Mouse (Mus musculus) neural tube, embryonic 14.5 days (tissue): Measurements from ENCODE around the gene Lrrc49. TPM values are rescaled to one million over a fixed set of nuclear protein-coding genes. Genes with fewer than 3 reads are reported as not detected.

Experiments used
- ATAC-seq: fragments of 200-750 bp; cut with Nextera tagmentation; 2 replicates; pipeline ENCODE4 v1.8.0; 2017; ENCODE audit warnings: low read depth, mild to moderate bottlenecking, moderate TSS enrichment, moderate library complexity
- H3K27ac ChIP-seq: fragments of 300-500 bp; sonication (generic); 2 replicates; pipeline ENCODE4 v1.5.1; 2014; ENCODE audit warnings: low read depth, mild to moderate bottlenecking, control low read depth, low read length, moderate library complexity, mixed read lengths
- H3K27me3 ChIP-seq: fragments of 300-500 bp; sonication (generic); 2 replicates; pipeline ENCODE4 v1.6.1; 2014; ENCODE audit warnings: low read length; ENCODE audit not compliant: control insufficient read depth, insufficient read depth
- H3K36me3 ChIP-seq: fragments of 300-500 bp; sonication (generic); 2 replicates; pipeline ENCODE4 v1.6.1; 2014; ENCODE audit warnings: low read length, mixed read lengths; ENCODE audit not compliant: control insufficient read depth, insufficient read depth
- H3K4me1 ChIP-seq: fragments of 300-500 bp; sonication (generic); 2 replicates; pipeline ENCODE4 v1.6.1; 2014; ENCODE audit warnings: low read length; ENCODE audit not compliant: control insufficient read depth, insufficient read depth
- H3K4me2 ChIP-seq: fragments of 300-500 bp; sonication (generic); 2 replicates; pipeline ENCODE4 v1.6.1; 2014; ENCODE audit warnings: mild to moderate bottlenecking, low read depth, low read length, control low read depth
- H3K4me3 ChIP-seq: fragments of 300-500 bp; sonication (generic); 2 replicates; pipeline ENCODE4 v1.5.1; 2014; ENCODE audit warnings: low read depth, low read length, control low read depth, mixed read lengths
- H3K9ac ChIP-seq: fragments of 300-500 bp; sonication (generic); replicated peaks from 2 replicates; pipeline ENCODE4 v1.6.1; 2014; ENCODE audit warnings: low read depth, mild to moderate bottlenecking, control low read depth, low read length, mixed read lengths
- H3K9me3 ChIP-seq: fragments of 300-500 bp; sonication (generic); 2 replicates; pipeline ENCODE4 v1.6.1; 2016; ENCODE audit warnings: low read length; ENCODE audit not compliant: control insufficient read depth
- WGBS: fragments of 180-500 bp; shearing (Covaris S2); extraction: QIAGEN DNeasy Blood & Tissue Kit; methylation state at CpG from one replicate; pipeline ENCODE4 v1.1.7; 2014; 5-methylcytosine and 5-hydroxymethylcytosine counted together
- polyA plus RNA-seq: library from polyadenylated mRNA; unstranded; fragments of >200 nt; fragmentation: Nextera tagmentation; extraction: Ambion mirVana; gene quantifications from 2 replicates; pipeline ENCODE4 v1.2.1, GENCODE M21; 2014

Lrrc49 gene
- polyA plus RNA-seq, 1 experiment from 2014 or later, result 91.0 TPM

GRCm38 (mm10) chr9:60625895-60626294 lies 62.1 kb downstream of the Lrrc49 start:
- peaks cover 4% of the 10 kb centered on the region; the same call in 1 of the 2 replicates for H3K4me1 ChIP-seq
- no peak for ATAC-seq
- 0 out of 2 replicates have a peak overlapping the region, but pooled peaks have one; percentile 39 for H3K27ac ChIP-seq
- no peak overlapping the region for H3K4me2 ChIP-seq
- H3K9me3 ChIP-seq, result no peaks in the 10 kb centered on the region
- WGBS, result 20% methylated on average over 2 of the region's 2 CpGs
- H3K4me3 ChIP-seq, result no peak overlapping the region
- H3K27me3 ChIP-seq, result no peaks in the 10 kb centered on the region
- H3K36me3 ChIP-seq, result no peaks in the 10 kb centered on the region
- H3K9ac ChIP-seq, result no peak overlapping the region

DNA sequence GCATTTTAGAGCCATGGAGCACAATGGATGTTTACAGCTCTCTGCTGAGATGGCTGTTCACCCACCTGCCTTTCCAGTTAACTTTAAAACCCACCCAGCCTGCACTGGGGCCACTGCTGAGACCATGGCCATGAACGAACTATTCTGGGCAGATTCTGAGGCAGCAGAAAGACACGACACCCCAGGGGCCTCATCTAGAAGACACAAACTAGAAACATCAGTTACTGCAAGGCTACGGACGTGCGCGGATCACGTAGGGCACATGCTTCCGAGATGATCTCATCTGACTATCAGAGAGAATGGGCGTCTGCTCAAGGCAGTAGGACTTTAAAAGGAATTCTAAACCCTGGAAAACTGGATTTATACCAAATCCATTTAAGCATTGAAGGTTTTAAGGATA lies 71.0 kb downstream of the Lrrc49 start:
- no peak overlapping the region for H3K9ac ChIP-seq
- 49% methylated on average over 9 of the region's 9 CpGs for WGBS
- no peaks in the 10 kb centered on the region for H3K9me3 ChIP-seq
- no peak for ATAC-seq
- 0 out of 2 replicates have a peak, but pooled peaks cover 3% of the 10 kb centered on the region for H3K36me3 ChIP-seq
- H3K27ac ChIP-seq, result peak overlapping the region; percentile 48; the same call in 1 of the 2 replicates
- H3K4me3 ChIP-seq, result no peak overlapping the region
- no peaks in the 10 kb centered on the region for H3K4me1 ChIP-seq
- H3K27me3 ChIP-seq, result no peaks in the 10 kb centered on the region
- H3K4me2 ChIP-seq, result no peak overlapping the region

DNA sequence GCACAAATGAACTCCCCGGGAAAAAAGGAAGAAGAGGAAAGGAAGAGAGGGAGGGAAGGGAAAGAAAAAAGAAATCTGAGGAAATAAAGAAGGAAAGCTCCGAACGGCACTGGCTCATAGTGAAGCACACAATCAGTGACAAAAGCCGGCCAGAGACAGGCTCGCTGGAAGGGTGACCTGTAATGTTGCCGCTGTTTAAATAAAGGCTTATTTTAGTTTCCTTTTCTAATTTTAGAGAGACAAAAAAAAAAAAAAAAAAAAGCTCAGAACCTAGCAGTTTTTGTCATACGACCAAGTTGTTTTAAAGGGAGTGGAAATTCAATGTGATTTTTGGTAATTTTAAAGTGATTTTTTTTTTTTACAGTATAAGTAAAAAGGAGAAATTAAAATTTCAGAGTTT lies 71.6 kb downstream of the Lrrc49 start:
- Histone ChIP-seq H3K9ac (no peak overlapping the region), H3K4me1 (no peaks in the 10 kb centered on the region), H3K9me3 (no peaks in the 10 kb centered on the region), H3K27ac (no peak overlapping the region), H3K27me3 (no peaks in the 10 kb centered on the region), H3K4me3 (no peak overlapping the region), H3K4me2 (no peak overlapping the region), H3K36me3 (0 out of 2 replicates have a peak, but pooled peaks cover 3% of the 10 kb centered on the region)
- 81% methylated on average over 7 of the region's 7 CpGs for WGBS
- no peak for ATAC-seq

- H3K36me3 ChIP-seq, result peaks cover 17% of the 10 kb centered on the region
- H3K27ac ChIP-seq, result no peak overlapping the region
- H3K9me3 ChIP-seq, result no peaks in the 10 kb centered on the region
- no peak overlapping the region for H3K4me3 ChIP-seq
- ATAC-seq, result no peak
- WGBS, result 89% methylated on average over 2 of the region's 2 CpGs
- H3K4me2 ChIP-seq, result no peak overlapping the region
- no peaks in the 10 kb centered on the region for H3K27me3 ChIP-seq
- H3K9ac ChIP-seq, result no peak overlapping the region
- no peaks in the 10 kb centered on the region for H3K4me1 ChIP-seq
Measured at GRCm38 (mm10) chr9:60612260-60612659, 75.7 kb downstream of the Lrrc49 start.

DNA sequence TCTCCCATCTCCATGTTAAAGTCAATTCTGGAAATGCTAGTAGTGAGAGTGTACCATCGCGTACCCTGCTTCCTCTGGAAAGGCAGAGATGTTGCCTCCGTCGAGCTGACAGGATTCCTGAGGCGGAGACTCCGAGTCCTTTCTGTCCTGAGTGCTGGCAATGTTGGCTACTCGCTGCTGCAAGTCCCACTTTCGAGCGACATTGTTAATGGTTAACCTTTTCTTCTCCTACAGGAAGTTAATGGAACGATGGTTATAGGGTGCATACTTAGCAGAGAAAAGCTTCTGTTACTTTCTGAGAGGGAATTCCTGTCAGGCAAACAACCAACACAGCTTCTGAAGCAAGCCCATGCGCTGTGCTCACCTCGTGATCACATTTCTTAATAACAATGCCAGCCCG lies 77.8 kb downstream of the Lrrc49 start:
- Histone ChIP-seq H3K4me1 (no peaks in the 10 kb centered on the region), H3K4me3 (no peak overlapping the region), H3K27ac (no peak overlapping the region), H3K27me3 (no peaks in the 10 kb centered on the region), H3K9ac (no peak overlapping the region), H3K36me3 (peaks cover 17% of the 10 kb centered on the region), H3K4me2 (no peak overlapping the region), H3K9me3 (no peaks in the 10 kb centered on the region)
- no peak for ATAC-seq
- 62% methylated on average over 13 of the region's 13 CpGs for WGBS

- ATAC-seq, result no peak
- Histone ChIP-seq H3K4me2 (no peak overlapping the region), H3K9ac (no peak overlapping the region), H3K27ac (no peak overlapping the region), H3K27me3 (no peaks in the 10 kb centered on the region), H3K4me1 (no peaks in the 10 kb centered on the region), H3K36me3 (peaks cover 17% of the 10 kb centered on the region), H3K4me3 (no peak overlapping the region), H3K9me3 (no peaks in the 10 kb centered on the region)
- 94% methylated on average over 9 of the region's 9 CpGs for WGBS
Measured at GRCm38 (mm10) chr9:60608857-60609256, 79.1 kb downstream of the Lrrc49 start.

DNA sequence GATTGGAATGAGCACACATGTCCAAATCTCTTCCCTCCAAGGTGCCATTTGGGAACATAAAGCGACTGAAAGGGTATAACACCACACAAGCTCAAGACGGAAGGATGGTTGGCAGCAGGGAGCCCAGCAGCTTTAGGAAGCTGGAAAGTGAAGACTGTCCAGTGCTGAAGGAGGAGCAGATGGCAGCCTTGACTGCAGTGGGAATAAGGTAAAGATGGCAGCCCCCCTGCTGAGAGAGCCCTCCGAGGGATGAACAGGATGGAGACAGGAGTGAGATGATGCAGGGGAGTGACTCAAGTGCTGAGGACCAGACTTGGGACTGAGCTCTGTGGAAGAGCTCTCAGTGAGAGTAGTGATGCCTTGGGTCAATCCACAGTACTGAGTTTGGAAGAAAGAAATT lies 79.9 kb downstream of the Lrrc49 start:
- Histone ChIP-seq H3K4me3 (no peak overlapping the region), H3K9me3 (no peaks in the 10 kb centered on the region), H3K4me2 (no peak overlapping the region), H3K36me3 (peaks cover 17% of the 10 kb centered on the region), H3K9ac (no peak overlapping the region), H3K27me3 (no peaks in the 10 kb centered on the region), H3K27ac (no peak overlapping the region), H3K4me1 (no peaks in the 10 kb centered on the region)
- WGBS, result 71% methylated on average over 3 of the region's 3 CpGs
- ATAC-seq, result no peak

DNA sequence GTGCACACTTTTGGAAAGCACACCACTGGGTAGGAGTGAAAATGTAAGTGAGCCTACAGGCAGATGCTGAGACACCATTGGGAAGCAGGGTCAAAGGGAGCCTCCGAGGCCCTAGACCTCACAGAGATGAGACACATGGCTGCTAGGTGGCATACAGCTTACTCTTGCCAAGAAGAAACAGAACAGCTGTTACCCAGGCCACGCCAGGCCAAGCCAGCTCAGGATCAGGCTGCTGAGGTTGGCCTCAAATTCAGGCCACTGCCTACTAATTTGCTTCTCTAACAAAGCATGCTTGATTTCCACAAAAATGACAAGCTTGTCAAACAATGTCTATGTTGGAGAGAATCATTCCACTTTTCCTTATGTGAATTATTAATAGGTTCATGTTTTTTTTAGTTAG lies 83.0 kb downstream of the Lrrc49 start:
- 88% methylated on average over 2 of the region's 2 CpGs for WGBS
- Histone ChIP-seq H3K9ac (no peak overlapping the region), H3K4me1 (no peaks in the 10 kb centered on the region), H3K4me2 (no peak overlapping the region), H3K9me3 (no peaks in the 10 kb centered on the region), H3K27me3 (no peaks in the 10 kb centered on the region), H3K4me3 (no peak overlapping the region), H3K27ac (no peak overlapping the region), H3K36me3 (peaks cover 10% of the 10 kb centered on the region; the same call in 1 of the 2 replicates)
- no peak for ATAC-seq

GRCm38 (mm10) chr9:60601936-60602335 lies 86.0 kb downstream of the Lrrc49 start:
- H3K9ac ChIP-seq, result no peak overlapping the region
- H3K27ac ChIP-seq, result no peak overlapping the region
- H3K4me1 ChIP-seq, result no peaks in the 10 kb centered on the region
- peaks cover 16% of the 10 kb centered on the region for H3K36me3 ChIP-seq
- H3K4me3 ChIP-seq, result no peak overlapping the region
- ATAC-seq, result no peak
- H3K4me2 ChIP-seq, result no peak overlapping the region
- no peaks in the 10 kb centered on the region for H3K27me3 ChIP-seq
- 80% methylated on average over 10 of the region's 10 CpGs for WGBS
- H3K9me3 ChIP-seq, result no peaks in the 10 kb centered on the region
